Mouse (Mus musculus): ENCODE data around the gene Atl3. TPM values are rescaled to one million over a fixed set of nuclear protein-coding genes. Genes with fewer than 3 reads are reported as not detected.

The Atl3 gene
- polyA plus RNA-seq, 1 experiment from 2014 or later = 4.6 TPM

DNA sequence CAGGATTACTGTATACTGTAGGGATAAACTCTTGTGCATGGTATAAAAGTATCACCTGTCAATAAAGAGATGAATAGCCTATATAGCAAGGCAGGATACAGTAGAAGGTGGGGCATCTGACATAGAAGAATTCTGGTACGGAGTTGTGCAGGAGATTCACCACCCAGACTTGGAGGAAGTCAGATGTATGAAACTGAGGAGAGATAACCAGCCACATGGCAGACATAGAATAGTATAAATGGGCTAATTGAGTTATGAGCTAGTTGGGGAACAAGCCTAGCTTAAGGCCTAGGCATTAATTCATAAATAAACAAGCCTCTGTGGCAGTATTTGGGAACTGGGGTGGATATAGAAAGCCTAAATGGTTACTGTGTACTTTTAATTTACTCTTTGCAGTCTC, 22.6 kb downstream of the Atl3 start:
- no peak for DNase-seq (ENCODE audit: low spot score)
- no peaks in the 10 kb centered on the region for H3K27me3 ChIP-seq (ENCODE audit: insufficient read depth, poor library complexity, severe bottlenecking)
- no peak overlapping the region for H3K4me3 ChIP-seq
- H3K9me3 ChIP-seq = no peaks in the 10 kb centered on the region
- peaks cover 49% of the 10 kb centered on the region for H3K36me3 ChIP-seq
- 87% methylated on average over 1 of the region's 1 CpGs for WGBS
- H3K27ac ChIP-seq = no peak overlapping the region
- H3K4me1 ChIP-seq (replicated peaks) = peaks cover 5% of the 10 kb centered on the region; the same call in 1 of the 2 replicates

DNA sequence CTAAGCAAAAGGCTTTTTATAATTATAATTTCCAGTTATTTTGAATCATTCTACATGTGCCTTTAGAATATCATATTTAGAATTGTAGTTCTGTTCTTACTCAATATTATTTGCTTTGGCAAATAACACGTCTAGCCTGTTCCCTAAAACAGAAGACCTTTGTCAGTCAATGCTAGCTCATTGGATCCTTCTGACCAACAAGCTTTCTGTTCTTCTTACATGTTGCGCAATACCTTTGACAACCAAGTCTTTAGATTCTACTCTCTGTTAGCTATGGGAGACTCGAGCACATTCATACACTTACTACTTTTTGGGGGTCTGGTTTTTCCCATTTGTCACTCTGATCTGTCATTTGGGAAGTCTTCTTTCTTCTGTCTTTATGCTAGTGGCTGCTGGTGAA, 27.8 kb downstream of the Atl3 start:
- 0 out of 2 replicates have a peak, but pooled peaks cover 4% of the 10 kb centered on the region for H3K9me3 ChIP-seq
- no peak overlapping the region for H3K4me3 ChIP-seq
- 92% methylated on average over 3 of the region's 3 CpGs for WGBS
- no peak overlapping the region for H3K27ac ChIP-seq
- H3K36me3 ChIP-seq = peaks cover 77% of the 10 kb centered on the region
- peaks cover 3% of the 10 kb centered on the region; the same call in 1 of the 2 replicates for H3K4me1 ChIP-seq (replicated peaks)
- no peak for DNase-seq (ENCODE audit: low spot score)
- no peaks in the 10 kb centered on the region for H3K27me3 ChIP-seq (ENCODE audit: insufficient read depth, poor library complexity, severe bottlenecking)

DNA sequence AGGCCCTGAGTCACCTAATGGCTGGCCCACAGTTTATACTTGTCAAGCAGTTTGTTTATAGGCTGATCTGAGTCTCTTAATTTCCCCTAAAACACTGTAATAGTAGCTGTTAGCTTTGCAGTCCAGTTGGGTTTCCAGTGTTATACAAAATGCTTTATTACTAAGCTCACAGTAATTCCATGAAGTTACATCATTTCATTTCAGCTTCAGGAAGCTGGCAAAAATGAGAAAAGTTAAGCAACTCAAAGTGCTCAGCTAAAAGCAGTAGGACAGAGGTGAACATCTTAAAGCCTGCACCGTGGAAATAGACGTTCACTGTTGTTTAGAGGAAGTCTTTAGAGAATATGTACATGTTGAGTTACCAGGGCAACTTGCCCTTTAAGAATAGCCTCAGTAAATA, 29.0 kb downstream of the Atl3 start:
- Histone ChIP-seq H3K4me1 (replicated peaks) (no peaks in the 10 kb centered on the region), H3K36me3 (peaks cover 68% of the 10 kb centered on the region)
- DNase-seq (ENCODE audit: low spot score) = no peak

DNA sequence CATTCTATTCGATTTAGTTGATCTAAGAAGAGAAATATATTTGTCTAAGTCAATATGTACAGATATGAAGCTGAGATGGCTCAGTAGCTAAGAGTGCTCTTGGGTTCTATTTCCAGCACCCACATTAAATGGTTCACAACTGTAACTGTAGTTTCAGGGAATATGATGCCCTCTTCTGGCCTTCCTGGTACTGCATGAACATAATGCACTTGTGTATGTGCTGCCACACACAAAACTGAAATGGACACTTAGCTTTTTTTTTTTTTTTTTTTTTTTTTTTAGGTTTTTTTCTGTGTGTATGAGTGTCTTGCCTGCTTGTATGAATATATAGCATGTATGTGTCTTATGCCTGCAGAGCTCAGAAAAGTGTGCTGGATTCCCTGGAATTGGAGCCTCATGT, 29.5 kb downstream of the Atl3 start:
- WGBS = 84% methylated on average over 1 of the region's 1 CpGs
- DNase-seq (ENCODE audit: low spot score) = no peak
- 0 out of 2 replicates have a peak, but pooled peaks cover 4% of the 10 kb centered on the region for H3K9me3 ChIP-seq
- peaks cover 66% of the 10 kb centered on the region for H3K36me3 ChIP-seq
- no peak overlapping the region for H3K4me3 ChIP-seq
- no peaks in the 10 kb centered on the region for H3K4me1 ChIP-seq (replicated peaks)
- no peak overlapping the region for H3K27ac ChIP-seq
- H3K27me3 ChIP-seq (ENCODE audit: insufficient read depth, poor library complexity, severe bottlenecking) = no peaks in the 10 kb centered on the region

More for the DNA sequence above, 29.0 kb downstream of the Atl3 start:
- H3K27ac ChIP-seq = no peak overlapping the region
- H3K27me3 ChIP-seq (ENCODE audit: insufficient read depth, poor library complexity, severe bottlenecking) = no peaks in the 10 kb centered on the region
- H3K9me3 ChIP-seq = 0 out of 2 replicates have a peak, but pooled peaks cover 4% of the 10 kb centered on the region
- no peak overlapping the region for H3K4me3 ChIP-seq
- 97% methylated on average over 2 of the region's 2 CpGs for WGBS

DNA sequence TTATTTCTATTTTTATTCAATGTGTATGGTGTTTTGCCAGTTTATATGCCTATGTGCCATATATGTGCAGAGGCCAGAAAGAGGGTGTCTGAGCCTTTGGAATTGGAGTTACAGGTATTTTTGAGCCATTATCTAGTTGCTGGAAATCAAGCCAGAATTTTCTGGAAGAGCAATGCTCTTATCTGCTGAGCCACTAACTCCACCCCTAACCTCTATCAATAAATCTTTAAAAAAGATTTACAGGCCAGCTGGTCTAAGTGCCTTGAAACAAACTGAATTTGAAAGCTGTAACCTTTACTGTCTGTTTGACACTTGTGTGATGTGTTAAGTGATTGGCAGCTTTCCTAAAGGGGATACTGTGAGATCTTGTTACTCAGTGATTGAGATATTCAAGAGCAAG, 29.9 kb downstream of the Atl3 start:
- DNase-seq (ENCODE audit: low spot score) = no peak
- no peaks in the 10 kb centered on the region for H3K4me1 ChIP-seq (replicated peaks)
- no peak overlapping the region for H3K4me3 ChIP-seq
- H3K9me3 ChIP-seq = 0 out of 2 replicates have a peak, but pooled peaks cover 4% of the 10 kb centered on the region
- no peak overlapping the region for H3K27ac ChIP-seq
- H3K36me3 ChIP-seq = peaks cover 61% of the 10 kb centered on the region
- H3K27me3 ChIP-seq (ENCODE audit: insufficient read depth, poor library complexity, severe bottlenecking) = no peaks in the 10 kb centered on the region

DNA sequence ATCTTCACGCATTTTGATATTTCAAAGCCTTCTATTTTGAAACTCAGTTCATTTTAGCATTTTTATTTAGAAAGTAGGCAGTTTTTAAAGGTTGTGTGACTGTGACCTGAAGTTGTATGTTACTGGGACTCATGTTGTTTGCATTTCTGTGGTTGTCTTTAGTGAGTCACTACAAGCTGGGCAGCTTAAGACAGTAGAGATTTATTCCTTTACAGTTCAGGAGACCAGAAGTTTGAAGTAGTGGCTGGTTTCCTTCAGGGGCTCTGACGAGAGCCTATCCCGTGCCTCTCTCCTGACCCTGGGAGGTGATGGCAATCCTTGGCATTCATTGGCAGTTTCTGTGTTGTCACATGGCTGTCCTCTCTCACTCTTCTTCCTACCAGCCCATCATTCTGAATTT, 31.0 kb downstream of the Atl3 start:
- Histone ChIP-seq H3K9me3 (0 out of 2 replicates have a peak, but pooled peaks cover 4% of the 10 kb centered on the region), H3K27me3 (ENCODE audit: insufficient read depth, poor library complexity, severe bottlenecking) (no peaks in the 10 kb centered on the region), H3K27ac (no peak overlapping the region), H3K4me3 (no peak overlapping the region), H3K4me1 (replicated peaks) (no peaks in the 10 kb centered on the region), H3K36me3 (peaks cover 60% of the 10 kb centered on the region)
- DNase-seq (ENCODE audit: low spot score) = no peak
- WGBS = 85% methylated on average over 3 of the region's 3 CpGs

DNA sequence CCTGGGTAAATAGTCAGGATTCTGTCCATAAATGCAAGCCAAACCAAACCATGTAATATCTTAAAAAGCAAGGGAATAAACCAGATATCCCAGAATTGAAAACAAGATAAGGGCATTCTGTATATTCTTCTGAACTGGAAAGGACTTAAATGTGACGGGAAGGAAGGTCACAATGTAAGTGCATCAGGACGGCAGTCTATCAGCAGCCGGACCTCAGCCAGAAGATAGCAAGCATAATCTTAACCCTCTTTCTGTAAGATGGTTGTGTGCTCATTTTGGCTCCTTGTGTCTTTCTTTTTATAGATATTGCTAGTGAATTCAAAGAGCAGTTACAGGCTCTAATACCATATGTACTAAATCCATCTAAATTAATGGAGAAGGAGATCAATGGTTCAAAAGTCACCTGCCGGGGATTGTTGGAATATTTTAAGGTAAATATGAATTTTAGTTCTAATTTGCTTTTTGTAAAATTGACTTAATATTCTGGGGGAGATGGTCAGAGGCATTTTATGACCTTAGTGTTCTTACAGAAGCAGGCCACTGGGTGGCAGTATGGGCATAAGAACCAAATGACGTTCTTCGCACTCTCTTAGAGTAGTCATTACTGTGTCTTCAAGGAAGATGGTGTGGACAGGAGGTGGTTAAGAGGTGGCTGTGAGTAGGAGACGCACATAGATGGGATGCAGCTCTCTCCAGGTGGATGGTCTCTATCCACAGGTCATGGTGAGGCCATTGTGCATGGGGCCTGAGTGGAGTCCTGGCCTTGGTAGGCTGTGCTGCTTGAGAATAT, 35.0 kb downstream of the Atl3 start:
- Histone ChIP-seq H3K4me1 (replicated peaks) (no peaks in the 10 kb centered on the region), H3K27me3 (ENCODE audit: insufficient read depth, poor library complexity, severe bottlenecking) (no peaks in the 10 kb centered on the region), H3K9me3 (no peaks in the 10 kb centered on the region), H3K36me3 (peaks cover 64% of the 10 kb centered on the region), H3K4me3 (no peak overlapping the region), H3K27ac (no peak overlapping the region)
- 63% methylated on average over 7 of the region's 7 CpGs for WGBS
- DNase-seq (ENCODE audit: low spot score) = peak; percentile 46

DNA sequence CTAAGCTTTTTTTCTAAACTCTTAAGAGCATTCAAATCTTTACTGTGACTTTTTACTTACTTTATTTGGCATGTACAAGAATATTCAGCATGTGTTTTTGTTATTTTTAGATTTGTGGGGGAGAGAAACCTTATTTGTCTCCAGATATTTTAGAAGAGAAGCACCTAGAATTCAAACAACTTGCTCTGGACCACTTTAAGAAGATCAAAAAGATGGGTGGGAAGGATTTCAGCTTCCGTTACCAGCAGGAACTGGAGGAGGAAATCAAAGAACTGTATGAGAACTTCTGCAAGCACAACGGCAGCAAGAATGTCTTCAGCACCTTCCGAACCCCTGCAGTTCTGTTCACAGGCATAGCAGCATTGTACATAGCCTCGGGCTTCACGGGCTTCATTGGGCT, 38.1 kb downstream of the Atl3 start:
- no peak overlapping the region for H3K27ac ChIP-seq
- H3K27me3 ChIP-seq (ENCODE audit: insufficient read depth, poor library complexity, severe bottlenecking) = no peaks in the 10 kb centered on the region
- no peaks in the 10 kb centered on the region for H3K4me1 ChIP-seq (replicated peaks)
- no peaks in the 10 kb centered on the region for H3K9me3 ChIP-seq
- H3K4me3 ChIP-seq = no peak overlapping the region
- peaks cover 52% of the 10 kb centered on the region for H3K36me3 ChIP-seq
- no peak for DNase-seq (ENCODE audit: low spot score)
- WGBS = 91% methylated on average over 5 of the region's 5 CpGs

DNA sequence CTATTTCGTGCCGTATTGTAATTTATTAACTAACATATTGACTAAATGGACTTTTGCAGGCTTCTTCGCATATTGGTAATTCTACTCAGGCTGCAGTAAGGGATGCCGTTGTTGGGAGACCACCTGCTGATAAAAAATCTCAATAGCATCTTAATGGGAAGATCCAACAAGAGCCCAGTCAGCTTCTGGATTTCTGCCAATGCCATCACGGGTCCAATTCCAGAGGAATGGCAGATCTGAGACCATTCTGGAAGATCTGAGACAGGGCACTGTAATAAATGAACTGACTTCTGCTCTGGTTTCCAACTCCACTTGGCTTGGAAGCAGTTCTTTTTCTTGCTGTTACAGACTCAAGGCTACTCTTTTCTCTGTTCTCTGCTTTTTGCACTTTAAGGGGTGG, 40.1 kb downstream of the Atl3 start:
- DNase-seq (ENCODE audit: low spot score) = no peak
- Histone ChIP-seq H3K27ac (no peak overlapping the region), H3K9me3 (no peaks in the 10 kb centered on the region), H3K27me3 (ENCODE audit: insufficient read depth, poor library complexity, severe bottlenecking) (no peaks in the 10 kb centered on the region), H3K4me3 (no peak overlapping the region), H3K4me1 (replicated peaks) (no peaks in the 10 kb centered on the region), H3K36me3 (peaks cover 50% of the 10 kb centered on the region)
- WGBS = 91% methylated on average over 5 of the region's 5 CpGs

DNA sequence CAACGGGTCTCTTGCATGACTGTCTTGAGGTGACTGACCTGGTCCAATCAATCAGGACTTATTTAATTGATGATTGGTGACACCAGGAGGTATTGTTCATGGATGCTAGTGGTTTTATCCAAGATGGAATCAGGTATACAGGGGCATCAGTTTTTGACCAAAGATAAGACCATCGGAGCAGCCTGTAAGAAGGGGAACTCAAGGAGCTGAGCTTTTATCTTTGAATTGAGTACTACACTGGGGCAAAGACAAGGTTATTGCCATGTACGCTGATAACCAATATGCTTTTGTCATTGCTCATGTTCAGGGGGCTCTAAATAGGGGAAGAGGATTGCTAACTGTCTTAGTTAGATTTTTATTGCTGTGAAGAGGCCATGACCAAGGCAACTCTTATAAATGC, 55.1 kb downstream of the Atl3 start:
- no peaks in the 10 kb centered on the region for H3K27me3 ChIP-seq (ENCODE audit: insufficient read depth, poor library complexity, severe bottlenecking)
- no peaks in the 10 kb centered on the region for H3K4me1 ChIP-seq (replicated peaks)
- no peak overlapping the region for H3K4me3 ChIP-seq
- H3K27ac ChIP-seq = no peak overlapping the region
- peaks cover 3% of the 10 kb centered on the region; the same call in 1 of the 2 replicates for H3K9me3 ChIP-seq
- no peak for DNase-seq (ENCODE audit: low spot score)
- WGBS = 90% methylated on average over 3 of the region's 3 CpGs
- H3K36me3 ChIP-seq = no peaks in the 10 kb centered on the region

DNA sequence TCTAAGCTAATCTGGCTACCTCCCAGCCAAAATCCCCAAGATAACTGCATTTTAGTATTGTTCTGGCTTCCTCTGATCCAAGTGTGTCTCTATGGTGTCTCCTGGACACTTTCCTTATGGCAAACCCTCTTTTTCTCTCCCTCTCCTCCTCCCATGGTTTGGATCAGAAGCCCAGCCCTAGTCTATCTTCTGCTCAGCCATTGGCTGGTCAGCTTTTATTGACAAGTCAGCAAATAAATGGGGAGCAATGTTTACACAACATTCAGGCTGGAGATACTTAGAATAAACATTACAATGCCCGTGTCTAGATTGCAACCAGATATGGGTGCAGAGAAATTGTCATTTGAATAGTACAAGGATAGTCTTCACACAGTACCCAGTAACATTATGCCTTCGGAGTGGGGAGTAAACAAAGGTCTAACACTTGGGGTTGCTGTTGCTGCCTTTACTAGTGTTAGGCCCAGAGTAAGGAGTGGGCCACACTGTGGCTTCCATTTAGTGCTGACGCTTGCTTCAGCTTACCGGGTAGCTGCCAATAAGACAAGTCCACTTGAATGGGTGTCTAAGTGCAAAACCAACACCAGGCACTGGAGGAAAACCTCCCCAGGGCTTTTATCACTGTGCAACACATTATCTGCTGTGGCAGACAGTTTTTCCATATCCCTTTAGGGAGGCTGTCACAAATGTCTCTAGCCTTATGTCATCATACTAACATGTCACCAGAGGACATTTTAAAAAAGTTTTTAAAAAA, 57.9 kb downstream of the Atl3 start:
- Histone ChIP-seq H3K4me1 (replicated peaks) (no peaks in the 10 kb centered on the region), H3K27me3 (ENCODE audit: insufficient read depth, poor library complexity, severe bottlenecking) (no peaks in the 10 kb centered on the region), H3K27ac (no peak overlapping the region), H3K4me3 (no peak overlapping the region), H3K36me3 (no peaks in the 10 kb centered on the region), H3K9me3 (no peaks in the 10 kb centered on the region)
- WGBS = 71% methylated on average over 4 of the region's 4 CpGs
- DNase-seq (ENCODE audit: low spot score) = no peak

DNA sequence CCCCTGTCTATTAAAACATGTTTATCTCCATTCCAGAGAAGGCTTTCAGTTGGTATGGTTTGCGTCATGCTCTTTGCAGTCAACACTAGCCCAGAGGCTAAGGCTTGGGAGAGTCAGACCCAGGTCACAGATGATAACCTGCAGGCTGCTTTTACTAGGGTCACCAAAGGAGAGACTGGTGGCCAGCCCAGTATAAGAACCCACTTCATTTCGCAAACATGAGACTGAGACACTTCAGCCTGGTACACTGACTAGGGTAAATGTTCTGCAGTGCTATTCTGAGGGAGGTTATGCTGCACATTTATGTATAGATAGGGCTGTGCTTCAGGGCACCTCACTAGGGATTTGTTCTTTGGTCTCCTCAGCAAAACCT, 58.4 kb downstream of the Atl3 start:
- H3K27me3 ChIP-seq (ENCODE audit: insufficient read depth, poor library complexity, severe bottlenecking) = peaks cover under 1% of the 10 kb centered on the region; the same call in 1 of the 2 replicates
- no peak overlapping the region for H3K4me3 ChIP-seq
- no peaks in the 10 kb centered on the region for H3K9me3 ChIP-seq
- no peak overlapping the region for H3K27ac ChIP-seq
- DNase-seq (ENCODE audit: low spot score) = no peak
- H3K4me1 ChIP-seq (replicated peaks) = peaks cover under 1% of the 10 kb centered on the region
- no peaks in the 10 kb centered on the region for H3K36me3 ChIP-seq
- WGBS = 93% methylated on average over 2 of the region's 2 CpGs

DNA sequence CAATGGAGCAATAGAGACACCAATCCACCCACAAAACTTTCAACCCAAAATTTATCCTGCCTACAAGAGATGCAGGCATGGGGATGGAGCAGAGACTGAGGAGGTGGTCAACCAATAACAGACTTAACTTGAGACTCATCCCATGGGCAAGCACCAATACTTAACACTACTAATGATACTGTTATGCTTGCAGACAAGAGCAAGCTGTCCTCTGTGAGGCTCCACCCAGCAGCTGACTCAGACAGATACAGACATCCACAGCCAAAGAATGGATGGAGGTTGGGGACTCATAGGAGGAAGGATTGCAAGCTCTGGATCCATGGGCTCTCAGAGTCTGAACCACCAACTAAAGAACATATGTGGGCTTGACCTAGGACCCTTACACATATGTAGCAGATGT, 59.6 kb downstream of the Atl3 start:
- no peak for DNase-seq (ENCODE audit: low spot score)
- no peak overlapping the region for H3K4me3 ChIP-seq
- H3K27ac ChIP-seq = no peak overlapping the region
- no peaks in the 10 kb centered on the region for H3K9me3 ChIP-seq
- H3K27me3 ChIP-seq (ENCODE audit: insufficient read depth, poor library complexity, severe bottlenecking) = peaks cover 12% of the 10 kb centered on the region; the same call in 1 of the 2 replicates
- H3K36me3 ChIP-seq = no peaks in the 10 kb centered on the region
- H3K4me1 ChIP-seq (replicated peaks) = peaks cover 11% of the 10 kb centered on the region

Data from hindbrain, embryonic 10.5 days (tissue).